13 mouse cellular contexts compared by ENCODE assay signal in the genomic region with DNA sequence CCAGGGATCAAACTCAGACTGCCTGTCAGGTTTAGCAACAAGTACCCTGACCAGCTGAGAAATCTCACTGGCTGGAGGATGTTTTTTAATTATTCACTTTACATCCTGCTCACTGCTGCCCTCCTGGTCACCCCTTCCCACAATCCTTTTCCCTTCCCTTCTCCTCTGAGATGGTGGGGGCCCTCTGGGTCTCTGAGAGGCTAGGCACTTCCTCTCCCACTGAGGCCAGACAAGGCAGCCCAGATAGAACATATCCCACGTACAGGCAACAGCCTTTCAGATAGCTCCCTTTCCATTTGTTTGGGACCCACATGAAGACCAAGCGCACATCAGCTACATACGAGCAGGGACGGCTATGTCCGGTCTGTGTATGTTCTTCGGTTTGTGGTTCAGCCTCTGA. TPM values are rescaled to one million over a fixed set of nuclear protein-coding genes. Genes with fewer than 3 reads are reported as not detected.
"Had no signal": no experiment of that assay in that cellular context is flagged by ENCODE, and none has a peak within 500 bp of the region (broad histone marks: within the 10 kb centered on the region; RNA-seq: fewer than 3 reads in every experiment).

No protein-coding gene starts in this region.

RNA-seq across cellular contexts. Expression of gene Gm3415, which starts 14.2 kb away (rescaled TPM):
- polyA plus RNA-seq: neural tube, embryonic 13.5 days; neural tube, embryonic 14.5 days; neural tube, embryonic 15.5 days; small intestine, adult 2 months; spleen, adult 2 months; stomach, embryonic 14.5 days; stomach, embryonic 15.5 days; stomach, embryonic 16.5 days; stomach, postnatal 0 days; thymus, adult 2 months; thymus, postnatal 0 days; urinary bladder, adult 2 months had no signal

RNA-seq across cellular contexts. Expression of gene Gpr12, which starts 14.9 kb away (rescaled TPM):
- polyA plus RNA-seq: small intestine, adult 2 months; stomach, embryonic 14.5 days; testis, adult 2 months; urinary bladder, adult 2 months had no signal

RNA-seq across cellular contexts. Expression of gene Gm3409, which starts 32.7 kb away (rescaled TPM):
- polyA plus RNA-seq: neural tube, embryonic 13.5 days; neural tube, embryonic 14.5 days; neural tube, embryonic 15.5 days; small intestine, adult 2 months; spleen, adult 2 months; stomach, embryonic 14.5 days; stomach, embryonic 15.5 days; stomach, embryonic 16.5 days; stomach, postnatal 0 days; thymus, adult 2 months; urinary bladder, adult 2 months had no signal

RNA-seq across cellular contexts. Expression of gene Gm3404, which starts 44.6 kb away (rescaled TPM):
- polyA plus RNA-seq: neural tube, embryonic 13.5 days; neural tube, embryonic 14.5 days; neural tube, embryonic 15.5 days; small intestine, adult 2 months; spleen, adult 2 months; stomach, embryonic 14.5 days; stomach, embryonic 15.5 days; stomach, embryonic 16.5 days; stomach, postnatal 0 days; thymus, adult 2 months; thymus, postnatal 0 days; urinary bladder, adult 2 months had no signal

RNA-seq across cellular contexts. Expression of gene Gm3402, which starts 56.3 kb away (rescaled TPM):
- polyA plus RNA-seq: neural tube, embryonic 13.5 days; neural tube, embryonic 14.5 days; neural tube, embryonic 15.5 days; small intestine, adult 2 months; spleen, adult 2 months; stomach, embryonic 14.5 days; stomach, embryonic 15.5 days; stomach, embryonic 16.5 days; stomach, postnatal 0 days; thymus, adult 2 months; thymus, postnatal 0 days; urinary bladder, adult 2 months had no signal
